Mouse (Mus musculus): ENCODE measurements around the gene Arhgef26. TPM values are rescaled to one million over a fixed set of nuclear protein-coding genes. Genes with fewer than 3 reads are reported as not detected.

Arhgef26 gene
- polyA plus RNA-seq, 1 experiment = 1.7 TPM

DNA sequence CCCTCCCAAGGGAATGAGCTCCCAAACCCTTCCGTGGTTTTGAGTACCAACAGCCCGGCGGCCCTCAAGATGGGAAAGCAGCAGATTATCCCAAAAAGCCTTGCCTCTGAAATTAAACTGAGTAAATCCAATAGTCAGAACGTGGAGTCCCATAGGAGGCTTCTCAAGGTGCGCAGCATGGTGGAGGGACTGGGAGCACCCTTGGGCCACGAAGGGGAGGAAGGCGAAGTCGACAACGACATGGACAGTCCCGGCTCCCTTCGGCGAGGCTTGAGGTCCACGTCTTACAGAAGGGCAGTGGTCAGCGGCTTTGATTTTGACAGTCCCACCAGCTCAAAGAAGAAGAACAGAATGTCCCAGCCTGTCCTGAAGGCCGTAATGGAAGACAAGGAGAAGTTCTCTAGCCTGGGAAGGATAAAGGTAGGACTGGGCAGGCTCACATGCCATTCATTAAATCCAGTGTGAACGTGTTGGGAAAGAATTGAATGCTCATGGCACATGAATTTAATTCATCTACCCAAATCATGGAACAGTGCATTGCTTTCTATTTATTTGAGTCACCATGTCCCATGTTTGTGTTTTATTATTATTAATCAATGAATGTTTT lies 2.1 kb downstream of the Arhgef26 start:
- Histone ChIP-seq H3K4me1 (ENCODE audit: control insufficient read depth, insufficient read depth, low read length) (no peaks in the 10 kb centered on the region), H3K4me3 (replicated peaks; ENCODE audit: control insufficient read depth, low read depth, low read length) (no peak overlapping the region), H3K27ac (ENCODE audit: control insufficient read depth, insufficient read depth, low read depth, low read length, poor library complexity) (no peak overlapping the region)
- WGBS = 68% methylated on average over 16 of the region's 16 CpGs
- TF ChIP-seq POLR2A (IDR thresholded peaks at IDR 0.05; ENCODE audit: borderline replicate concordance, control insufficient read depth, low read depth, low read length) (no peak), CTCF (IDR thresholded peaks at IDR 0.05; ENCODE audit: control insufficient read depth, insufficient read depth, low read length) (no peak)

DNA sequence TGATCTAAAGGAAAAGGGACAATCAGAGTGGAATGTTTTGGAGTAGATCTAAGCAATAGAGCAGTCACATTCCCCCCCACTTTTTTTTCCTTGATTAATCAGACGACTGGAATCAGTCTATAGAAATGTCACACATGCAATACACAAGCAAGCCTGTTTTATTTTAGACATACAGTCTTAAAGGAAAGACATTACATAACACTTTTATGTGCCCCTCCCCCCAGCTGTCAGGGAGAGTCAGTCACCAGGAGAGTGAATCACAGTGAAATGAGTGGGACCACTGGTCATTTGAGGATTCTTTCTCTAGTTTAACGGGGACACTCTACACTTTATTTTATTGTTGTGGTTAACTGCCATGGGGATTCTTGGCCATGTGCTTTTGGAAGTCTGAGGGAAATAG lies 2.7 kb downstream of the Arhgef26 start:
- Histone ChIP-seq H3K4me3 (replicated peaks; ENCODE audit: control insufficient read depth, low read depth, low read length) (no peak overlapping the region), H3K4me1 (ENCODE audit: control insufficient read depth, insufficient read depth, low read length) (no peaks in the 10 kb centered on the region), H3K27ac (ENCODE audit: control insufficient read depth, insufficient read depth, low read depth, low read length, poor library complexity) (no peak overlapping the region)
- WGBS = 59% methylated on average over 2 of the region's 2 CpGs
- TF ChIP-seq CTCF (IDR thresholded peaks at IDR 0.05; ENCODE audit: control insufficient read depth, insufficient read depth, low read length) = no peak

DNA sequence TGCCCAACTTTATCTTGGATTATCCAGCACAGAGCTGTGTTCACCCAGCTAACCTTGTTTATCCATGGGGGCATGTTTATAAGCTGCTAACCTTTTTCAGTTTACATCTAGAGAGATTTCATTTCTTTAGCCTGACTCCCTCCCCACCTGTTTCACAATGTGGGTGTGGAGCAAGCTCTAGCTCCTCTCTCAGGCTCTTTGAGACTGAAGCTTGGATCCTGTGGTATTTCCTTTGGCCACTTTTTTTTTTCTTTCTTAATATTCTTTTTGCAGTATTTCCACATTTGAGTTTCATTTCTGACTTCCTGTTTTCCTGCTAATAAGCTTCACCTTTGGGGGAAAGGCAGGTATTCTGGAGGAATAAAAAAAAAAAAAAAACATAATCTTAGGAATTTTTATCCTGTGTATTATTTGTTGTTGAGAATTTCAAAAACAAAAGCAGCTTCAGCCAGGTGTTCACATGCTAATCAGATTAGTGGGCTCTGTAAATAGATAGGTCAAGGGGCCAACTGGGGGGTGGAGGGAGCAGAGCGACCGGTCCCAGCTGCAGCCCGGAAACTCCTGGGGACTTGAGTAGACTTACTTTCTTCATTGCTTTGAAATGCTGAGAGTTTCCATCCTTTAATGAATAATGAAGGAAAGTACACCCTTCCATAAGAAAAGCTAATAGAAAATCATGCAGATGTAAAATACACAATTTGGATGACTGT lies 3.5 kb downstream of the Arhgef26 start:
- no peak overlapping the region for H3K27ac ChIP-seq (ENCODE audit: control insufficient read depth, insufficient read depth, low read depth, low read length, poor library complexity)

DNA sequence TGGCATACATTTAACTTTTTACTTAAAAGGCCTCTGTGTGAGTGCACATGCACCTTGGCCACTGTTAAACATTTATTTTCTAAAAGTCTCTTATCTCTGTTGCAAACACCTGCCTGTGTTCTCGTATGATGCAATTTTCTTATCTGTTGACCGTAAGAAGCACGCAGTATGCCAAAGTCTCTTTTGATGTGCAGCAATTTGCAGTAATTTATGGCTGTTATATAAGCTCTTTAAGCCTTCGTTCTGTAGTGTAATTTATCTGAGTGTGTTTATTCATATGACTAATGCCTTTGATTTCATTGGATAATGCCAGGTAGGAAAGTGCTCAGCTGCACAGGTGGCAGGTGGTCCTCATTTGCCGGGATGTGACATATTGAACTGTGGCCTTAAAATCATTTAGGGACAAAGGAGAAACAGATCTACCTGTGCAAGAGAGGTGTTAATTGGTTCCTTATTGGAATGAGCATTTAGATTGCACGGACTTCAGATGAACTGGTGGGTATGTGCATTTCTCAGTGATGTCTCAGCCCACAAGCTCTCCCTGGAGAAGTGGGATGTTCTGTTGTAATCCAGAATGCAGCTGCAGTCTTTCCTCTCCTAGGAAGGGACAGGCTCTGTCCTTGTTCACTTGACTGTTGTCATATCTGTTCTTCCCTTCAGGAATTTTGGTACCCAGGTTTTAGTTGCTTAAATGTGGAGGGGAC lies 10.5 kb downstream of the Arhgef26 start:
- no peak for TF ChIP-seq CTCF (IDR thresholded peaks at IDR 0.05; ENCODE audit: control insufficient read depth, insufficient read depth, low read length)
- TF ChIP-seq POLR2A (IDR thresholded peaks at IDR 0.05; ENCODE audit: borderline replicate concordance, control insufficient read depth, low read depth, low read length) = no peak
- no peak overlapping the region for H3K27ac ChIP-seq (ENCODE audit: control insufficient read depth, insufficient read depth, low read depth, low read length, poor library complexity)
- 77% methylated on average over 6 of the region's 6 CpGs for WGBS
- H3K4me1 ChIP-seq (ENCODE audit: control insufficient read depth, insufficient read depth, low read length) = no peaks in the 10 kb centered on the region
- H3K4me3 ChIP-seq (replicated peaks; ENCODE audit: control insufficient read depth, low read depth, low read length) = no peak overlapping the region

More for the DNA sequence above, 3.5 kb downstream of the Arhgef26 start:
- H3K4me3 ChIP-seq (replicated peaks; ENCODE audit: control insufficient read depth, low read depth, low read length) = no peak overlapping the region
- 81% methylated on average over 3 of the region's 3 CpGs for WGBS
- H3K4me1 ChIP-seq (ENCODE audit: control insufficient read depth, insufficient read depth, low read length) = no peaks in the 10 kb centered on the region
- TF ChIP-seq POLR2A (IDR thresholded peaks at IDR 0.05; ENCODE audit: borderline replicate concordance, control insufficient read depth, low read depth, low read length) (no peak), CTCF (IDR thresholded peaks at IDR 0.05; ENCODE audit: control insufficient read depth, insufficient read depth, low read length) (no peak)

DNA sequence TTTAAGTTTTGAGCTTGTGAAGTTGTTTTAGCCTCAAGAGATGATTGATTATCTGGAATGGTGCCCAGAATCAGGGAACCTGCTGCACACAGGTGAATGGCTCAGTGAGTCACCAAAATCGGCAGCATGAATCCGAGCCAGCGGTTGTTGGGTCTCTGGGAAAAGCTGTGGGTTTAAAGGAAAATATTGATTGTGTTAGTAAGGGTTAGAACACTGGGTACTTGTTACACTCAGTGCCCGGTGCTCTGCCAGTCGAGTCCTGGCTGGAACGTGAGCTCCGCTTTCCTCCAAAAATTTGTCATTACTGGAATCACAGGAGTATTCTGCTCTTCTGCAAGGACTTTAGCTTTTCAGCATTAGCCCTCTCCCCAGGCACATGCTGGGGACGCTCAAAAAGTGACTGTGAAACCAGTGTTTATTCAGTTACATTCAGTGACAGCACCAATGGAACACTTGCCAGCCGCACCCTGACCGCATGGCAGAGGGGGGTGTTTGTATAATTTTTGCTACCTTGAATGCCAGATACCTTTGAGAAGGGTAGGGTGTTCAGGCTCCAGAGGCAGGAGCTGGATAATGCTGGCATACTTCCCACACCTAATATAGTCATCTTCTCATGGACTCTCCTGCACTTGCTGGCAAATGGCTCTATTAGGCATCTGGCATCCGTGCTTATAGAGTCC lies 11.2 kb downstream of the Arhgef26 start:
- no peak overlapping the region for H3K27ac ChIP-seq (ENCODE audit: control insufficient read depth, insufficient read depth, low read depth, low read length, poor library complexity)
- TF ChIP-seq POLR2A (IDR thresholded peaks at IDR 0.05; ENCODE audit: borderline replicate concordance, control insufficient read depth, low read depth, low read length) (no peak), CTCF (IDR thresholded peaks at IDR 0.05; ENCODE audit: control insufficient read depth, insufficient read depth, low read length) (no peak)
- WGBS = 77% methylated on average over 11 of the region's 11 CpGs

DNA sequence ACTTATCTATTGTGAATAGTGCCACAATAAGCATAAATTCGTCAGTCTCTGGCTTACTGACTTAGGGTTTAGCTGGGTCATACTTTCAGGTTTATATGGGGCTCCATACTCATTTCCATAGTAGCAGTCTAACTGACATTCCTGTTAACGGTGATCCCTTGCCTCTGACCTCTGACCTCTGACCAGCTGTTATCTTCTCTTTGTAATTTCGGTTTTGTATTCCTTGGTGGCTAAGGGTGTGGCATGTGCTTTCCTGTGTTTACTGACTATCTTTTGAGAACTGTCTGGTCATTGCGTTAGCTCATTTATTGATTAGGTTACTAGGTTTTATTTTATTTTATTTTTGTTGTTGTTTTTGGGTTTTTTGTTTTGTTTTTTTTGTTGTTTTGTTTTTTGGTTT lies 13.9 kb downstream of the Arhgef26 start:
- 71% methylated on average over 4 of the region's 4 CpGs for whole genome bisulfite sequencing

More for the DNA sequence above, 11.2 kb downstream of the Arhgef26 start:
- Histone ChIP-seq H3K4me1 (ENCODE audit: control insufficient read depth, insufficient read depth, low read length) (no peaks in the 10 kb centered on the region), H3K4me3 (replicated peaks; ENCODE audit: control insufficient read depth, low read depth, low read length) (no peak overlapping the region)

DNA sequence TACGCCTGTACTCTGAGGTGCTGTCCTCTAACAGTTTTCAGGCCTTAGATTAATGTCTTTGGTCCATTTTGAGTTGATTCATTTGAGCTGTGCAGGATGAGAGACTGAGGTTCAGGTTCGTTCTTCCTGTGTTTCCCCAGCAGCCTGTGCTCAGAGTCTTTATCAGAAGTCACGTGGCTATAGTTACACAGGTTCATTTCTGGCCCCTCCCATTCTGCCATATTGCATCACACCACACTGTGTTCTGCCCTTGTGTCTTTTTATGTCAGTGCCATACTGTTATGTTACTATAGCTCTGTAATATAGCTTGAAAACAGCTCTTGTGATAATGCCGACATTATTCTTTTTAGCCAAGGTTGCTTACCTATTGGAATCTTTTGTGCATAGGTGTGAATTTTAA lies 14.7 kb downstream of the Arhgef26 start:
- Histone ChIP-seq H3K4me1 (ENCODE audit: control insufficient read depth, insufficient read depth, low read length) (no peaks in the 10 kb centered on the region), H3K4me3 (replicated peaks; ENCODE audit: control insufficient read depth, low read depth, low read length) (no peak overlapping the region), H3K27ac (ENCODE audit: control insufficient read depth, insufficient read depth, low read depth, low read length, poor library complexity) (no peak overlapping the region)
- TF ChIP-seq CTCF (IDR thresholded peaks at IDR 0.05; ENCODE audit: control insufficient read depth, insufficient read depth, low read length) (no peak), POLR2A (IDR thresholded peaks at IDR 0.05; ENCODE audit: borderline replicate concordance, control insufficient read depth, low read depth, low read length) (no peak)
- 74% methylated on average over 4 of the region's 4 CpGs for WGBS

More for the DNA sequence above, 13.9 kb downstream of the Arhgef26 start:
- Histone ChIP-seq H3K4me1 (ENCODE audit: control insufficient read depth, insufficient read depth, low read length) (no peaks in the 10 kb centered on the region), H3K27ac (ENCODE audit: control insufficient read depth, insufficient read depth, low read depth, low read length, poor library complexity) (no peak overlapping the region), H3K4me3 (replicated peaks; ENCODE audit: control insufficient read depth, low read depth, low read length) (no peak overlapping the region)
- TF ChIP-seq POLR2A (IDR thresholded peaks at IDR 0.05; ENCODE audit: borderline replicate concordance, control insufficient read depth, low read depth, low read length) (no peak), CTCF (IDR thresholded peaks at IDR 0.05; ENCODE audit: control insufficient read depth, insufficient read depth, low read length) (no peak)

DNA sequence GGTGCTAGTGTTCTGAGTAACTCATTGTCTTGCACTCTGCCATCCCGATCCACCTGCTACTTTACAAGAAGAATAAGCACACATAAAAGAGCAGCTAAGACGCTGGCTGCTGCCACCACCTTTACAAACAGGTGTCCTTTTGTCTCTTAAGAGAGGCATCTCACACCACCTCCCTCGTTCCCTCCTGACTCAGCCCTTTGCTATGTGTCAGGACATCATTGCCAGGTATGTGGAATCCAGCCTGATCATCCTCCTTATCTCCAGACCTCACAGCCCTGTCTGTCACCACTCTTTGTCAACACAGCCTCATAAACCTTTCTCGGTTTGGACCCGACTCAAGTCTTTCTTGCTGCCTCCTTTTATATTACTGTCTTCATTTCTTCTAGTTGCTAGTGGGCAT lies 29.7 kb downstream of the Arhgef26 start:
- TF ChIP-seq POLR2A (IDR thresholded peaks at IDR 0.05; ENCODE audit: borderline replicate concordance, control insufficient read depth, low read depth, low read length) = no peak
- no peak overlapping the region for H3K4me3 ChIP-seq (replicated peaks; ENCODE audit: control insufficient read depth, low read depth, low read length)
- 74% methylated on average over 5 of the region's 5 CpGs for WGBS
- H3K27ac ChIP-seq (ENCODE audit: control insufficient read depth, insufficient read depth, low read depth, low read length, poor library complexity) = no peak overlapping the region
- no peaks in the 10 kb centered on the region for H3K4me1 ChIP-seq (ENCODE audit: control insufficient read depth, insufficient read depth, low read length)

All from bone marrow, adult 2 months (tissue).